Mouse (Mus musculus): ENCODE measurements around the gene Klra10.
"Not testable (repeated sequence)": the region's sequence is repeated elsewhere in the genome, so short reads cannot be mapped to it uniquely, and the experiment has no call there.

The Klra10 gene

GRCm38 (mm10) chr6:130281828-130282227 is at the start of gene Klra10:
TSS of gene Klra10 (minus strand) at chr6:130281928.
- not testable (repeated sequence) for DNase-seq (ENCODE audit: low read depth)

GRCm38 (mm10) chr6:130287984-130288649 is 6.4 kb upstream of the Klra10 start:
- DNase-seq (ENCODE audit: low read depth) = no peak

GRCm38 (mm10) chr6:130255326-130255725 is 26.4 kb downstream of the Klra10 start:
- DNase-seq (ENCODE audit: low read depth) = no peak

- DNase-seq (ENCODE audit: low read depth) = no peak
Measured at GRCm38 (mm10) chr6:130237536-130237935, 44.2 kb downstream of the Klra10 start.

GRCm38 (mm10) chr6:130236635-130237034 is 45.1 kb downstream of the Klra10 start:
- DNase-seq (ENCODE audit: low read depth) = no peak

- DNase-seq (ENCODE audit: low read depth) = no peak
Measured at GRCm38 (mm10) chr6:130233222-130233621, 48.5 kb downstream of the Klra10 start, which contains the start of gene Klra7. TSS of gene Klra7 (minus strand) at chr6:130233322.

Measured in fibroblast of lung, adult 2 months (primary cell).